Mouse (Mus musculus) heart, postnatal 0 days (tissue): ENCODE data around the gene Ephb1. TPM values are rescaled to one million over a fixed set of nuclear protein-coding genes. Genes with fewer than 3 reads are reported as not detected.

Source experiments
- ATAC-seq: fragments of 200-750 bp; cut with Nextera tagmentation; 2 replicates; pipeline ENCODE4 v1.8.0; 2017; ENCODE audit warnings: low read depth, moderate number of reproducible peaks, moderate library complexity; ENCODE audit not compliant: insufficient read depth
- DNase-seq: peaks from one replicate; pipeline ENCODE4 v3.0.0-alpha.2; 2016; ENCODE audit warnings: low spot score
- H3K27ac ChIP-seq: fragments of 300-500 bp; sonication (generic); 2 replicates; pipeline ENCODE4 v1.5.1; 2014; ENCODE audit warnings: low read depth, mild to moderate bottlenecking
- H3K27me3 ChIP-seq: fragments of 300-500 bp; sonication (generic); 2 replicates; pipeline ENCODE4 v1.6.1; 2014; ENCODE audit warnings: low read length, mixed read lengths; ENCODE audit not compliant: control insufficient read depth, insufficient read depth
- H3K36me3 ChIP-seq: fragments of 300-500 bp; sonication (generic); replicated peaks from 2 replicates; pipeline ENCODE4 v1.6.1; 2014; ENCODE audit warnings: low read length, mixed read lengths; ENCODE audit not compliant: control insufficient read depth, insufficient read depth
- H3K4me1 ChIP-seq: fragments of 300-500 bp; sonication (generic); 2 replicates; pipeline ENCODE4 v1.6.1; 2014; ENCODE audit warnings: antibody characterized with exemption; ENCODE audit not compliant: control insufficient read depth, insufficient read depth
- H3K4me2 ChIP-seq: fragments of 300-500 bp; sonication (generic); 2 replicates; pipeline ENCODE4 v1.6.1; 2014; ENCODE audit warnings: low read depth, mild to moderate bottlenecking, low read length, moderate library complexity
- H3K4me3 ChIP-seq: fragments of 300-500 bp; sonication (generic); 2 replicates; pipeline ENCODE4 v1.5.1; 2014; ENCODE audit warnings: low read depth, low read length
- H3K9ac ChIP-seq: fragments of 300-500 bp; sonication (generic); replicated peaks from 2 replicates; pipeline ENCODE4 v1.6.1; 2014; ENCODE audit warnings: low read depth, low read length, mixed read lengths
- H3K9me3 ChIP-seq: fragments of 300-500 bp; sonication (generic); replicated peaks from 2 replicates; pipeline ENCODE4 v1.6.1; 2016; ENCODE audit warnings: low read length; ENCODE audit not compliant: control insufficient read depth
- CTCF ChIP-seq: IDR thresholded peaks from 2 replicates; pipeline ENCODE4 v1.5.1; 2016; ENCODE audit warnings: antibody characterized with exemption, control low read depth, low read depth
- EP300 ChIP-seq: IDR thresholded peaks from 2 replicates; pipeline ENCODE4 v1.6.1; 2016; ENCODE audit warnings: antibody characterized with exemption, low read depth
- WGBS: fragments of 180-500 bp; shearing (Covaris S2); extraction: QIAGEN DNeasy Blood & Tissue Kit; methylation state at CpG from one replicate; pipeline ENCODE4 v1.1.7; 2014; 5-methylcytosine and 5-hydroxymethylcytosine counted together
- polyA plus RNA-seq: library from polyadenylated mRNA; unstranded; fragments of >200 nt; fragmentation: Nextera tagmentation; extraction: Ambion mirVana; gene quantifications from 2 replicates; pipeline ENCODE4 v1.2.1, GENCODE M21; 2015
- total RNA-seq: library from RNA; depleted of rRNA; stranded (reverse); fragments of >200 nt; gene quantifications from 2 replicates; pipeline ENCODE4 v1.2.3, GENCODE M21; 2014; ENCODE audit warnings: low replicate concordance

Ephb1 gene
- total and polyA plus RNA-seq, 2 experiments from 2014 or later = 0.96 to 2.1 TPM

- DNase-seq (no peak), ATAC-seq (no peak)
- no peak overlapping the region for H3K9ac ChIP-seq
- no peak overlapping the region for H3K4me2 ChIP-seq
- no peaks in the 10 kb centered on the region for H3K4me1 ChIP-seq
- no peak for TF ChIP-seq CTCF
- TF ChIP-seq EP300 = no peak
- no peak overlapping the region for H3K27ac ChIP-seq
- 0 out of 2 replicates have a peak, but pooled peaks cover 2% of the 10 kb centered on the region for H3K27me3 ChIP-seq
- WGBS = 68% methylated on average over 13 of the region's 13 CpGs
- no peaks in the 10 kb centered on the region for H3K9me3 ChIP-seq
- no peak overlapping the region for H3K4me3 ChIP-seq
- H3K36me3 ChIP-seq = no peaks in the 10 kb centered on the region
Observed at GRCm38 (mm10) chr9:102192724-102193685, 161.5 kb downstream of the Ephb1 start.

- no peak for TF ChIP-seq CTCF
- no peak for TF ChIP-seq EP300
- 65% methylated on average over 9 of the region's 9 CpGs for WGBS
- DNase-seq (no peak), ATAC-seq (no peak)
- Histone ChIP-seq H3K9ac (no peak overlapping the region), H3K4me1 (no peaks in the 10 kb centered on the region), H3K27me3 (0 out of 2 replicates have a peak, but pooled peaks cover 2% of the 10 kb centered on the region), H3K4me2 (no peak overlapping the region), H3K4me3 (no peak overlapping the region), H3K9me3 (no peaks in the 10 kb centered on the region), H3K36me3 (no peaks in the 10 kb centered on the region), H3K27ac (no peak overlapping the region)
Observed at GRCm38 (mm10) chr9:102190058-102190457, 164.4 kb downstream of the Ephb1 start.

DNA sequence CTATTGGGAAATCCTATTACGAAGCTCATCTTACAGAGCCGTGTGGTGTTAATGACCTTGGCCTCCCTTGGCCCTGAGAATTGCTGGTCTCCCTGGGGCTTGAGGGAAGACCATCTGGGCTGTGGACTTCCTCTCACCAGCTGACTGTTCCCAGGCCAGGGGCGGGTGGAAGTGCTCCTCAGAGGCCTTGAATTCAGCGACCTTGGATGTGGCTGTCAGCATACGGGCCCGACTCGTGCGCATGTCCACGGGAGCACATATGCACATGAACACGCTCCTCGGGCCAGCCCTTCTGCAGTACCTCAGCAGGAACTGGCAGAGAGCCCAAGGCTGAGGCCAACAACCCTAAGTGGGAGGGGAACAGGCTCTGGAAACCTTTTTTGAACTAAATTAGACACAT, 165.1 kb downstream of the Ephb1 start:
- no peak for ATAC-seq
- DNase-seq = no peak
- H3K4me1 ChIP-seq = no peaks in the 10 kb centered on the region

DNA sequence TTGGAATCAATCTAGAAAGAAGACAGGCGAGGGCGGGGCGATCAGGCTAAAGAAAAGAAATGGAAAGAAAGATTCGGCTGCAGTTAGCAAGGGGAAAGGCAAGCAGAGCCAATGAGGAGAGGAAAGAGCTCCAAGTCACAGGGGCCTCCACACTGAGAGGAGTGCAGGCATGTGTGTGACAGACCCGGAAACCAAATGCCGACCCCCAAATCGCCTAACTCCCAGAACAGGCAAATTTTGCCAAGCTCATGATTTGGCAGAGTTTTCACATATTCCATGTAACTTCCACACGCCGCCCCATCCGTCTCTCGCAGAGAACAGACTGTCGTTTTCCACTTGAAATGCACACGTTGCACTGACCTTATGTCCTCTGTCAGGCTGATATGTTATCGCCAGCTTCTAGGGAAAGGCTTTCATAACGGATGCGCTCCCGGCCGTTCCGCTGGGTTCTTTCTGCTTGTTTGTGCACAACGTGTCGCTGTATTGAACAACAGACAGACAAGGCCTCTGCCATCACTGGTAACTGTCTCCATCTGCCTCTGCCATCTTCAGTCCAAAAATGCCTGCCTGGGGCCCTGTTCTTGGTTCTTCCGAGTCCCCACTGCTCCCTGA, 170.7 kb downstream of the Ephb1 start:
- ATAC-seq = no peak
- Histone ChIP-seq H3K4me1 (0 out of 2 replicates have a peak, but pooled peaks cover 5% of the 10 kb centered on the region), H3K27ac (no peak overlapping the region), H3K4me2 (peak overlapping the region; percentile 26), H3K27me3 (0 out of 2 replicates have a peak, but pooled peaks cover 7% of the 10 kb centered on the region), H3K4me3 (0 out of 2 replicates have a peak overlapping the region, but pooled peaks have one; percentile 14), H3K9me3 (no peaks in the 10 kb centered on the region), H3K36me3 (no peaks in the 10 kb centered on the region), H3K9ac (no peak overlapping the region)
- WGBS = 32% methylated on average over 22 of the region's 22 CpGs
- TF ChIP-seq CTCF = no peak
- no peak for TF ChIP-seq EP300
- DNase-seq = no peak

More for the DNA sequence above, 165.1 kb downstream of the Ephb1 start:
- H3K9ac ChIP-seq = no peak overlapping the region
- H3K27me3 ChIP-seq = 0 out of 2 replicates have a peak, but pooled peaks cover 2% of the 10 kb centered on the region
- H3K4me3 ChIP-seq = no peak overlapping the region
- no peaks in the 10 kb centered on the region for H3K36me3 ChIP-seq
- H3K4me2 ChIP-seq = no peak overlapping the region
- H3K27ac ChIP-seq = no peak overlapping the region
- WGBS = 32% methylated on average over 11 of the region's 11 CpGs
- TF ChIP-seq CTCF (no peak), EP300 (no peak)
- H3K9me3 ChIP-seq = no peaks in the 10 kb centered on the region

DNA sequence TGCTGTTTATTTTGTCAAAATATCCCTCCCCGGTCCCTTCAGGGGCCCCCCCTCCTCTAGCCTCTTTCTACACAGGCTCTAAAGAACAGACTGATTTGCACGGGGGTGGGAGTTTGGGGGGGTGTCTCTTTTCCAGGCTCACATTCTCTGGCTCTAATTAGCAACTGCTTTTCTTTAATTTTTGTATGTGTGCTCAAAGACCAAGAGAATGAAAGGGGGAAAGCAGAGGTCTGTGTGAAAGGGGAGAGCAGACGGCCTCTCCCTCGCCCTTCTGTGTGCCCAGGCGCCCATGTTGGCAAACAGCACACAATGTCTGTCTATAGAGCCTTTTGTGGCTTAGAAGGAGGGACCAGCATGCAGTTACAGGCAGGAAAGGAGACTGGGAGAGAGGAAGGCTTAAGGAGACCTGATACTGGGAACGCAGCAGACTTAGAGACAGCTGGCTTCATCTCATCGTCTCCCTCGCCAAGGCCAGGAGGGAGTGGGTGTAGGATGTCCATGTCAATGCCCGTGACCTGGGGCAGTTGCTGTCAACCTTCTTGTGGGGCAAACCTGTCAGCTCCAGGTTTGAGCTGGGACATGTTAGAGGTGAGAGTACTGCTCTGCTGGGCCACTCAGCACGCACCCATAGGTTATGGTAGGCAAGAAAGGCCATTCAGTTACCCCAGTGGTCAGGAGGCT, 172.5 kb downstream of the Ephb1 start:
- Histone ChIP-seq H3K4me1 (0 out of 2 replicates have a peak, but pooled peaks cover 5% of the 10 kb centered on the region), H3K36me3 (no peaks in the 10 kb centered on the region), H3K27me3 (0 out of 2 replicates have a peak, but pooled peaks cover 4% of the 10 kb centered on the region), H3K4me3 (no peak overlapping the region), H3K9ac (no peak overlapping the region), H3K9me3 (no peaks in the 10 kb centered on the region), H3K4me2 (no peak overlapping the region), H3K27ac (no peak overlapping the region)
- ATAC-seq = no peak
- no peak for DNase-seq
- TF ChIP-seq CTCF (no peak), EP300 (no peak)
- WGBS = 85% methylated on average over 10 of the region's 10 CpGs
